Mouse (Mus musculus): Measurements from ENCODE around the gene Cxcl15. TPM values are rescaled to one million over a fixed set of nuclear protein-coding genes. Genes with fewer than 3 reads are reported as not detected.
A peak's percentile ranks its signal among the peaks of the same experiment; 100 is the strongest.
"Not testable (repeated sequence)": the region's sequence is repeated elsewhere in the genome, so short reads cannot be mapped to it uniquely, and the experiment has no call there.

Cxcl15 gene
- polyA plus RNA-seq, 1 experiment: not detected

- TF ChIP-seq EP300 (IDR thresholded peaks at IDR 0.05; ENCODE audit: insufficient read depth, low read depth, low read length): no peak
- TF ChIP-seq CTCF (IDR thresholded peaks at IDR 0.05; ENCODE audit: low read depth, low read length): peak; percentile 20
- Histone ChIP-seq H3K27ac (ENCODE audit: insufficient read depth, low read length) (no peak within 1 kb of the TSS), H3K9ac (ENCODE audit: low read depth, poor library complexity, severe bottlenecking) (peak within 1 kb of the TSS; percentile 7; the same call in 1 of the 2 replicates), H3K4me3 (ENCODE audit: low read depth, low read length) (peak within 1 kb of the TSS; percentile 51), H3K36me3 (ENCODE audit: control insufficient read depth, insufficient read depth, low read length, poor library complexity, severe bottlenecking) (no peaks in the 10 kb centered on the region), H3K27me3 (ENCODE audit: control insufficient read depth, insufficient read depth, low read length, poor library complexity, severe bottlenecking) (no peaks in the 10 kb centered on the region), H3K9me3 (replicated peaks; ENCODE audit: control insufficient read depth, insufficient read depth, low read length, poor library complexity, severe bottlenecking) (no peaks in the 10 kb centered on the region), H3K4me1 (ENCODE audit: control insufficient read depth, insufficient read depth, low read length) (no peaks in the 10 kb centered on the region)
These were observed 8.4 kb upstream of the Cxcl15 start, which contains the start of gene Cxcl3 for GRCm38 (mm10) chr5:90785659-90786588. Gene Cxcl3, plus strand, starts transcription at chr5:90786103.

- no peak overlapping the region for H3K9ac ChIP-seq (ENCODE audit: low read depth, poor library complexity, severe bottlenecking)
- no peak overlapping the region for H3K4me3 ChIP-seq (ENCODE audit: low read depth, low read length)
- no peak overlapping the region for H3K27ac ChIP-seq (ENCODE audit: insufficient read depth, low read length)
- no peaks in the 10 kb centered on the region for H3K27me3 ChIP-seq (ENCODE audit: control insufficient read depth, insufficient read depth, low read length, poor library complexity, severe bottlenecking)
- H3K9me3 ChIP-seq (replicated peaks; ENCODE audit: control insufficient read depth, insufficient read depth, low read length, poor library complexity, severe bottlenecking): no peaks in the 10 kb centered on the region
- no peaks in the 10 kb centered on the region for H3K36me3 ChIP-seq (ENCODE audit: control insufficient read depth, insufficient read depth, low read length, poor library complexity, severe bottlenecking)
- H3K4me1 ChIP-seq (ENCODE audit: control insufficient read depth, insufficient read depth, low read length): no peaks in the 10 kb centered on the region
- TF ChIP-seq EP300 (IDR thresholded peaks at IDR 0.05; ENCODE audit: insufficient read depth, low read depth, low read length): no peak
- peak; percentile 9 for TF ChIP-seq CTCF (IDR thresholded peaks at IDR 0.05; ENCODE audit: low read depth, low read length)
These were observed 6.2 kb upstream of the Cxcl15 start for GRCm38 (mm10) chr5:90788114-90788513.

- TF ChIP-seq CTCF (IDR thresholded peaks at IDR 0.05; ENCODE audit: low read depth, low read length): no peak
- TF ChIP-seq POLR2A (IDR thresholded peaks at IDR 0.05; ENCODE audit: insufficient read depth, low read length): no peak
- no peak for TF ChIP-seq EP300 (IDR thresholded peaks at IDR 0.05; ENCODE audit: insufficient read depth, low read depth, low read length)
- Histone ChIP-seq H3K27ac (ENCODE audit: insufficient read depth, low read length) (no peak overlapping the region), H3K4me1 (ENCODE audit: control insufficient read depth, insufficient read depth, low read length) (no peaks in the 10 kb centered on the region), H3K9ac (ENCODE audit: low read depth, poor library complexity, severe bottlenecking) (no peak overlapping the region), H3K27me3 (ENCODE audit: control insufficient read depth, insufficient read depth, low read length, poor library complexity, severe bottlenecking) (no peaks in the 10 kb centered on the region), H3K36me3 (ENCODE audit: control insufficient read depth, insufficient read depth, low read length, poor library complexity, severe bottlenecking) (no peaks in the 10 kb centered on the region), H3K4me3 (ENCODE audit: low read depth, low read length) (no peak overlapping the region), H3K9me3 (replicated peaks; ENCODE audit: control insufficient read depth, insufficient read depth, low read length, poor library complexity, severe bottlenecking) (no peaks in the 10 kb centered on the region)
These were observed 4.8 kb upstream of the Cxcl15 start for GRCm38 (mm10) chr5:90789306-90790073.

- H3K9ac ChIP-seq (ENCODE audit: low read depth, poor library complexity, severe bottlenecking): no peak overlapping the region
- H3K27me3 ChIP-seq (ENCODE audit: control insufficient read depth, insufficient read depth, low read length, poor library complexity, severe bottlenecking): no peaks in the 10 kb centered on the region
- TF ChIP-seq EP300 (IDR thresholded peaks at IDR 0.05; ENCODE audit: insufficient read depth, low read depth, low read length) (no peak), POLR2A (IDR thresholded peaks at IDR 0.05; ENCODE audit: insufficient read depth, low read length) (no peak), CTCF (IDR thresholded peaks at IDR 0.05; ENCODE audit: low read depth, low read length) (no peak)
- no peaks in the 10 kb centered on the region for H3K4me1 ChIP-seq (ENCODE audit: control insufficient read depth, insufficient read depth, low read length)
- no peaks in the 10 kb centered on the region for H3K9me3 ChIP-seq (replicated peaks; ENCODE audit: control insufficient read depth, insufficient read depth, low read length, poor library complexity, severe bottlenecking)
- no peak overlapping the region for H3K4me3 ChIP-seq (ENCODE audit: low read depth, low read length)
- H3K27ac ChIP-seq (ENCODE audit: insufficient read depth, low read length): no peak overlapping the region
- no peaks in the 10 kb centered on the region for H3K36me3 ChIP-seq (ENCODE audit: control insufficient read depth, insufficient read depth, low read length, poor library complexity, severe bottlenecking)
These were observed 4.2 kb upstream of the Cxcl15 start for GRCm38 (mm10) chr5:90790074-90790502.

- H3K9ac ChIP-seq (ENCODE audit: low read depth, poor library complexity, severe bottlenecking); H3K4me1 ChIP-seq (ENCODE audit: control insufficient read depth, insufficient read depth, low read length); H3K9me3 ChIP-seq (replicated peaks; ENCODE audit: control insufficient read depth, insufficient read depth, low read length, poor library complexity, severe bottlenecking); H3K36me3 ChIP-seq (ENCODE audit: control insufficient read depth, insufficient read depth, low read length, poor library complexity, severe bottlenecking); H3K4me3 ChIP-seq (ENCODE audit: low read depth, low read length); H3K27me3 ChIP-seq (ENCODE audit: control insufficient read depth, insufficient read depth, low read length, poor library complexity, severe bottlenecking); H3K27ac ChIP-seq (ENCODE audit: insufficient read depth, low read length): not testable (repeated sequence)
These were observed 1.1 kb downstream of the Cxcl15 start for GRCm38 (mm10) chr5:90795392-90795791.

- Histone ChIP-seq H3K36me3 (ENCODE audit: control insufficient read depth, insufficient read depth, low read length, poor library complexity, severe bottlenecking) (no peaks in the 10 kb centered on the region), H3K4me3 (ENCODE audit: low read depth, low read length) (no peak overlapping the region), H3K27ac (ENCODE audit: insufficient read depth, low read length) (no peak overlapping the region), H3K9me3 (replicated peaks; ENCODE audit: control insufficient read depth, insufficient read depth, low read length, poor library complexity, severe bottlenecking) (0 out of 2 replicates have a peak, but pooled peaks cover 3% of the 10 kb centered on the region), H3K9ac (ENCODE audit: low read depth, poor library complexity, severe bottlenecking) (no peak overlapping the region), H3K4me1 (ENCODE audit: control insufficient read depth, insufficient read depth, low read length) (no peaks in the 10 kb centered on the region), H3K27me3 (ENCODE audit: control insufficient read depth, insufficient read depth, low read length, poor library complexity, severe bottlenecking) (no peaks in the 10 kb centered on the region)
- TF ChIP-seq POLR2A (IDR thresholded peaks at IDR 0.05; ENCODE audit: insufficient read depth, low read length): no peak
- no peak for TF ChIP-seq CTCF (IDR thresholded peaks at IDR 0.05; ENCODE audit: low read depth, low read length)
- no peak for TF ChIP-seq EP300 (IDR thresholded peaks at IDR 0.05; ENCODE audit: insufficient read depth, low read depth, low read length)
These were observed 10.2 kb downstream of the Cxcl15 start for GRCm38 (mm10) chr5:90804574-90804973.
